Comparison of ENCODE assay signal across 8 mouse cellular contexts in the genomic region with DNA sequence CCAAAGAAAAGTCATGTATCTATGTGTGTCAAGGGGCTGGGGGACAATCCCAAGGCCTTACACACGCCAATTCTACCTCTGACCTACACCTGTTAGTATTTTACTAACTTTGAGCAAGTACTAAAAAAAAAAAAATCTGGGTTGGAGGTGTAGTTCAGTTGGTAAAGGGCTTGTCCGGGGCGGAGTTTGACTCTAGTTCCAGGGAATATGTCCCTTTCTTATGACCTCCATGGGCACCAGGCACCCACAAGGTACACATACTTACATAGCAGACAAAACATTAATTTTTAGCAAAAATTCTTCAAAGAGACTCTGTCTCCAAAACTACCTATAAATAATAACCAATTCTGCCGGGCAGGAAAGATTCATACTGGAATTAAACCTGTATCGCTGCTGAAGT. TPM values are rescaled to one million over a fixed set of nuclear protein-coding genes. Genes with fewer than 3 reads are reported as not detected.
DNase-seq lines count a peak whose midpoint lies in the region; ATAC-seq lines count a peak whose summit lies in the region.

No protein-coding gene starts in this region.

- H3K9ac ChIP-seq in kidney, embryonic 14.5 days (ENCODE audit: low read depth, low read length), result peak overlapping the region; percentile 97
- H3K9ac ChIP-seq in embryonic facial prominence, embryonic 11.5 days (replicated peaks; ENCODE audit: low read length), result peak overlapping the region; percentile 98
- peak overlapping the region; percentile 94 for H3K9ac ChIP-seq in intestine, embryonic 15.5 days
- peak overlapping the region; percentile 92 for H3K9ac ChIP-seq in midbrain, embryonic 15.5 days

- H3K36me3 ChIP-seq in kidney, embryonic 14.5 days (ENCODE audit: control insufficient read depth, insufficient read depth, low read length), result peaks cover 28% of the 10 kb centered on the region; the same call in 1 of the 2 replicates
- peaks cover 8% of the 10 kb centered on the region for H3K36me3 ChIP-seq in embryonic facial prominence, embryonic 11.5 days (replicated peaks; ENCODE audit: control insufficient read depth, insufficient read depth, low read depth, low read length)
- no peaks in the 10 kb centered on the region for H3K36me3 ChIP-seq in intestine, embryonic 15.5 days
- H3K36me3 ChIP-seq in midbrain, embryonic 15.5 days (replicated peaks), result no peaks in the 10 kb centered on the region

- peak overlapping the region; percentile 85 for H3K4me2 ChIP-seq in kidney, embryonic 14.5 days (replicated peaks; ENCODE audit: low read depth, low read length)
- peak overlapping the region; percentile 74 for H3K4me2 ChIP-seq in embryonic facial prominence, embryonic 11.5 days (ENCODE audit: low read depth, low read length)
- H3K4me2 ChIP-seq in intestine, embryonic 15.5 days (replicated peaks), result peak overlapping the region; percentile 73
- peak overlapping the region; percentile 79 for H3K4me2 ChIP-seq in midbrain, embryonic 15.5 days

- H3K27me3 ChIP-seq in kidney, embryonic 14.5 days (ENCODE audit: control insufficient read depth, insufficient read depth, low read length), result no peaks in the 10 kb centered on the region
- no peaks in the 10 kb centered on the region for H3K27me3 ChIP-seq in embryonic facial prominence, embryonic 11.5 days (ENCODE audit: control insufficient read depth, insufficient read depth, low read length)
- no peaks in the 10 kb centered on the region for H3K27me3 ChIP-seq in intestine, embryonic 15.5 days (replicated peaks)
- H3K27me3 ChIP-seq in midbrain, embryonic 15.5 days (replicated peaks), result no peaks in the 10 kb centered on the region

- H3K9me3 ChIP-seq in kidney, embryonic 14.5 days (ENCODE audit: control insufficient read depth, low read length), result no peaks in the 10 kb centered on the region
- no peaks in the 10 kb centered on the region for H3K9me3 ChIP-seq in embryonic facial prominence, embryonic 11.5 days (replicated peaks; ENCODE audit: control insufficient read depth, low read length)
- no peaks in the 10 kb centered on the region for H3K9me3 ChIP-seq in intestine, embryonic 15.5 days
- H3K9me3 ChIP-seq in midbrain, embryonic 15.5 days, result no peaks in the 10 kb centered on the region

- H3K27ac ChIP-seq in kidney, embryonic 14.5 days (ENCODE audit: low read depth, low read length), result peak overlapping the region; percentile 94; the same call in 1 of the 2 replicates
- 0 out of 2 replicates have a peak overlapping the region, but pooled peaks have one; percentile 82 for H3K27ac ChIP-seq in embryonic facial prominence, embryonic 11.5 days (replicated peaks; ENCODE audit: low read depth, low read length)
- peak overlapping the region; percentile 94 for H3K27ac ChIP-seq in intestine, embryonic 15.5 days
- peak overlapping the region; percentile 87 for H3K27ac ChIP-seq in midbrain, embryonic 15.5 days

- peaks cover 18% of the 10 kb centered on the region for H3K4me1 ChIP-seq in kidney, embryonic 14.5 days (ENCODE audit: control insufficient read depth, insufficient read depth, low read length)
- peaks cover 2% of the 10 kb centered on the region; the same call in 1 of the 2 replicates for H3K4me1 ChIP-seq in embryonic facial prominence, embryonic 11.5 days (ENCODE audit: control insufficient read depth, insufficient read depth, low read length)
- peaks cover 23% of the 10 kb centered on the region for H3K4me1 ChIP-seq in intestine, embryonic 15.5 days (replicated peaks)
- H3K4me1 ChIP-seq in midbrain, embryonic 15.5 days, result peaks cover 38% of the 10 kb centered on the region

- no peak for DNase-seq in kidney, adult 11 months
- no peak for DNase-seq in embryonic facial prominence, embryonic 11.5 days (ENCODE audit: low spot score)
- DNase-seq in urinary bladder, adult 18-20 months (ENCODE audit: low spot score in 2 of 2), result no peak
- no peak for DNase-seq in adrenal gland, postnatal 25 days
- DNase-seq in B cell, adult 2 months, result no peak

- no peak for ATAC-seq in kidney, embryonic 14.5 days (ENCODE audit: low FRiP score, low TSS enrichment)
- no peak for ATAC-seq in embryonic facial prominence, embryonic 11.5 days (replicated peaks; ENCODE audit: insufficient number of reproducible peaks, low FRiP score, low TSS enrichment, low read depth)
- no peak for ATAC-seq in intestine, embryonic 15.5 days
- ATAC-seq in midbrain, embryonic 15.5 days (replicated peaks), result no peak

- WGBS in kidney, embryonic 14.5 days, result 36% methylated on average over 5 of the region's 5 CpGs
- WGBS in embryonic facial prominence, embryonic 11.5 days, result 35% methylated on average over 5 of the region's 5 CpGs
- 26% methylated on average over 5 of the region's 5 CpGs for WGBS in intestine, embryonic 15.5 days
- WGBS in midbrain, embryonic 15.5 days, result 44% methylated on average over 5 of the region's 5 CpGs

- H3K4me3 ChIP-seq in kidney, embryonic 14.5 days (ENCODE audit: low read length), result peak overlapping the region; percentile 98
- H3K4me3 ChIP-seq in embryonic facial prominence, embryonic 11.5 days (ENCODE audit: low read depth, low read length), result peak overlapping the region; percentile 94
- H3K4me3 ChIP-seq in intestine, embryonic 15.5 days (replicated peaks), result peak overlapping the region; percentile 81
- H3K4me3 ChIP-seq in midbrain, embryonic 15.5 days, result peak overlapping the region; percentile 98

RNA-seq across cellular contexts. Expression of a gene that starts 1.1 kb away (rescaled TPM):
- 730 and 751 TPM in 2 replicates for polyA plus RNA-seq in kidney, embryonic 14.5 days (2014; fragmentation: Nextera tagmentation; extraction: Ambion mirVana)
- 727 and 756 TPM in 2 replicates for polyA plus RNA-seq in embryonic facial prominence, embryonic 11.5 days (2014; fragmentation: Nextera tagmentation; extraction: Ambion mirVana)
- 772 and 821 TPM in 2 replicates for polyA plus RNA-seq in intestine, embryonic 15.5 days (2015; fragmentation: Nextera tagmentation; extraction: Ambion mirVana)
- 675 and 714 TPM in 2 replicates for polyA plus RNA-seq in midbrain, embryonic 15.5 days (2015; fragmentation: Nextera tagmentation; extraction: Ambion mirVana)
- total RNA-seq in adrenal gland, postnatal 25 days (2021), result 817 and 927 TPM in 2 replicates

RNA-seq across cellular contexts. Expression of a gene that starts 22.6 kb away (rescaled TPM):
- polyA plus RNA-seq in kidney, embryonic 14.5 days (2014; fragmentation: Nextera tagmentation; extraction: Ambion mirVana), result 224 and 234 TPM in 2 replicates
- polyA plus RNA-seq in embryonic facial prominence, embryonic 11.5 days (2014; fragmentation: Nextera tagmentation; extraction: Ambion mirVana), result 324 and 364 TPM in 2 replicates
- polyA plus RNA-seq in intestine, embryonic 15.5 days (2015; fragmentation: Nextera tagmentation; extraction: Ambion mirVana), result 110 and 118 TPM in 2 replicates
- polyA plus RNA-seq in midbrain, embryonic 15.5 days (2015; fragmentation: Nextera tagmentation; extraction: Ambion mirVana), result 89.8 and 95.2 TPM in 2 replicates
- 30.9 and 37.1 TPM in 2 replicates for total RNA-seq in adrenal gland, postnatal 25 days (2021)

RNA-seq across cellular contexts. Expression of a gene that starts 35.0 kb away (rescaled TPM):
- 1,503 and 1,977 TPM in 2 replicates for polyA plus RNA-seq in kidney, embryonic 14.5 days (2014; fragmentation: Nextera tagmentation; extraction: Ambion mirVana)
- polyA plus RNA-seq in embryonic facial prominence, embryonic 11.5 days (2014; fragmentation: Nextera tagmentation; extraction: Ambion mirVana), result 1,282 and 1,318 TPM in 2 replicates
- polyA plus RNA-seq in intestine, embryonic 15.5 days (2015; fragmentation: Nextera tagmentation; extraction: Ambion mirVana), result 1,436 and 1,568 TPM in 2 replicates
- polyA plus RNA-seq in midbrain, embryonic 15.5 days (2015; fragmentation: Nextera tagmentation; extraction: Ambion mirVana), result 370 and 378 TPM in 2 replicates
- 777 and 778 TPM in 2 replicates for total RNA-seq in adrenal gland, postnatal 25 days (2021)

RNA-seq across cellular contexts. Expression of a gene that starts 53.9 kb away (rescaled TPM):
- polyA plus RNA-seq in kidney, embryonic 14.5 days (2014; fragmentation: Nextera tagmentation; extraction: Ambion mirVana), result 2.2 and 4.5 TPM in 2 replicates
- polyA plus RNA-seq in embryonic facial prominence, embryonic 11.5 days (2014; fragmentation: Nextera tagmentation; extraction: Ambion mirVana), result 1.4 and 2.1 TPM in 2 replicates
- 4.1 and 4.8 TPM in 2 replicates for polyA plus RNA-seq in intestine, embryonic 15.5 days (2015; fragmentation: Nextera tagmentation; extraction: Ambion mirVana)
- polyA plus RNA-seq in midbrain, embryonic 15.5 days (2015; fragmentation: Nextera tagmentation; extraction: Ambion mirVana), result 4.3 and 6.7 TPM in 2 replicates
- total RNA-seq in adrenal gland, postnatal 25 days (2021), result 12.1 and 19.5 TPM in 2 replicates

RNA-seq across cellular contexts. Expression of a gene that starts 57.8 kb away (rescaled TPM):
- polyA plus RNA-seq in kidney, embryonic 14.5 days (2014; fragmentation: Nextera tagmentation; extraction: Ambion mirVana), result 19.7 and 25.5 TPM in 2 replicates
- 20.0 and 24.6 TPM in 2 replicates for polyA plus RNA-seq in embryonic facial prominence, embryonic 11.5 days (2014; fragmentation: Nextera tagmentation; extraction: Ambion mirVana)
- polyA plus RNA-seq in intestine, embryonic 15.5 days (2015; fragmentation: Nextera tagmentation; extraction: Ambion mirVana), result 23.0 and 24.6 TPM in 2 replicates
- 22.2 and 22.6 TPM in 2 replicates for polyA plus RNA-seq in midbrain, embryonic 15.5 days (2015; fragmentation: Nextera tagmentation; extraction: Ambion mirVana)
- total RNA-seq in adrenal gland, postnatal 25 days (2021), result 29.4 and 32.0 TPM in 2 replicates
